Mouse (Mus musculus): ENCODE results near the gene Ppp2r5b.
A peak's percentile ranks its signal among the peaks of the same experiment; 100 is the strongest.

The Ppp2r5b gene

GRCm38 (mm10) chr19:6268670-6269132, 33.0 kb upstream of the Ppp2r5b start:
- peak; percentile 70 to 73 for DNase-seq

- peak; percentile 86 to 90 for DNase-seq
Measured at GRCm38 (mm10) chr19:6268170-6268528, 32.5 kb upstream of the Ppp2r5b start.

- peak in 1 of 2 experiments; percentile 60 for DNase-seq
Measured at GRCm38 (mm10) chr19:6267306-6268169, 31.9 kb upstream of the Ppp2r5b start.

GRCm38 (mm10) chr19:6265727-6266182, 30.1 kb upstream of the Ppp2r5b start:
- no peak for DNase-seq

- no peak for DNase-seq
Measured at GRCm38 (mm10) chr19:6264945-6265344, 29.3 kb upstream of the Ppp2r5b start.

GRCm38 (mm10) chr19:6264200-6264599, 28.5 kb upstream of the Ppp2r5b start:
- DNase-seq = no peak

- no peak for DNase-seq
Measured at GRCm38 (mm10) chr19:6262839-6263433, 27.3 kb upstream of the Ppp2r5b start.

GRCm38 (mm10) chr19:6262222-6262621, 26.6 kb upstream of the Ppp2r5b start:
- peak; percentile 75 to 86 for DNase-seq

- no peak for DNase-seq
Measured at GRCm38 (mm10) chr19:6261379-6261778, 25.7 kb upstream of the Ppp2r5b start.

- DNase-seq = no peak
Measured at GRCm38 (mm10) chr19:6260946-6261345, 25.3 kb upstream of the Ppp2r5b start.

GRCm38 (mm10) chr19:6260428-6260827, 24.8 kb upstream of the Ppp2r5b start:
- peak in 1 of 2 experiments; percentile 47 for DNase-seq

GRCm38 (mm10) chr19:6253021-6253420, 17.3 kb upstream of the Ppp2r5b start:
- DNase-seq = no peak

GRCm38 (mm10) chr19:6247526-6248300, 12.0 kb upstream of the Ppp2r5b start:
- no peak for DNase-seq

- no peak for DNase-seq
Measured at GRCm38 (mm10) chr19:6245806-6246205, 10.1 kb upstream of the Ppp2r5b start.

- no peak for DNase-seq
Measured at GRCm38 (mm10) chr19:6243226-6243625, 7.6 kb upstream of the Ppp2r5b start.

GRCm38 (mm10) chr19:6242281-6242680, 6.6 kb upstream of the Ppp2r5b start:
- peak; percentile 69 to 80 for DNase-seq

- DNase-seq = peak; percentile 99
Measured at GRCm38 (mm10) chr19:6241274-6242107, 5.8 kb upstream of the Ppp2r5b start, which contains the start of gene Atg2a. Gene Atg2a, plus strand, starts transcription at chr19:6241668.

- DNase-seq = peak in 1 of 2 experiments; percentile 17
Measured at GRCm38 (mm10) chr19:6240725-6241124, 5.1 kb upstream of the Ppp2r5b start.

- DNase-seq = peak in 1 of 2 experiments; percentile 12
Measured at GRCm38 (mm10) chr19:6240136-6240535, 4.5 kb upstream of the Ppp2r5b start.

GRCm38 (mm10) chr19:6238740-6239139, 3.1 kb upstream of the Ppp2r5b start:
- DNase-seq = no peak

- no peak for DNase-seq
Measured at GRCm38 (mm10) chr19:6236842-6237241, 1.2 kb upstream of the Ppp2r5b start.

- peak; percentile 92 to 93 for DNase-seq
Measured at GRCm38 (mm10) chr19:6236053-6236441, 375 bp upstream of the Ppp2r5b start.

Measured in lung, postnatal 4 days (tissue).